Mouse (Mus musculus): Measurements from ENCODE around the gene Cntn3. TPM values are rescaled to one million over a fixed set of nuclear protein-coding genes. Genes with fewer than 3 reads are reported as not detected.
A peak's percentile ranks its signal among the peaks of the same experiment; 100 is the strongest.

Gene Cntn3
- polyA plus RNA-seq, 1 experiment from 2014 or later: 0.20 TPM

GRCm38 (mm10) chr6:102388590-102388989 is 184.3 kb downstream of the Cntn3 start:
- Histone ChIP-seq H3K27me3 (ENCODE audit: control insufficient read depth, insufficient read depth, low read length) (no peaks in the 10 kb centered on the region), H3K9ac (ENCODE audit: low read length) (no peak overlapping the region), H3K4me2 (ENCODE audit: low read depth, low read length) (no peak overlapping the region), H3K27ac (ENCODE audit: low read length) (no peak overlapping the region), H3K36me3 (ENCODE audit: control insufficient read depth, insufficient read depth) (no peaks in the 10 kb centered on the region), H3K4me3 (ENCODE audit: low read length) (no peak overlapping the region), H3K9me3 (replicated peaks; ENCODE audit: control insufficient read depth, low read length) (no peaks in the 10 kb centered on the region), H3K4me1 (ENCODE audit: control insufficient read depth, insufficient read depth, low read length) (no peaks in the 10 kb centered on the region)
- WGBS: 80% methylated on average over 4 of the region's 4 CpGs
- no peak for ATAC-seq (replicated peaks; ENCODE audit: extremely low read depth, insufficient read depth, low FRiP score)

- H3K36me3 ChIP-seq (ENCODE audit: control insufficient read depth, insufficient read depth): no peaks in the 10 kb centered on the region
- no peak overlapping the region for H3K4me3 ChIP-seq (ENCODE audit: low read length)
- no peak overlapping the region for H3K27ac ChIP-seq (ENCODE audit: low read length)
- no peaks in the 10 kb centered on the region for H3K9me3 ChIP-seq (replicated peaks; ENCODE audit: control insufficient read depth, low read length)
- 45% methylated on average over 1 of the region's 1 CpGs for WGBS
- H3K27me3 ChIP-seq (ENCODE audit: control insufficient read depth, insufficient read depth, low read length): no peaks in the 10 kb centered on the region
- H3K4me1 ChIP-seq (ENCODE audit: control insufficient read depth, insufficient read depth, low read length): no peaks in the 10 kb centered on the region
- no peak overlapping the region for H3K9ac ChIP-seq (ENCODE audit: low read length)
- no peak overlapping the region for H3K4me2 ChIP-seq (ENCODE audit: low read depth, low read length)
- no peak for ATAC-seq (replicated peaks; ENCODE audit: extremely low read depth, insufficient read depth, low FRiP score)
Measured at GRCm38 (mm10) chr6:102372112-102372511, 200.8 kb downstream of the Cntn3 start.

- H3K27me3 ChIP-seq (ENCODE audit: control insufficient read depth, insufficient read depth, low read length): no peaks in the 10 kb centered on the region
- no peak; the same call in 1 of the 2 replicates for ATAC-seq (replicated peaks; ENCODE audit: extremely low read depth, insufficient read depth, low FRiP score)
- no peaks in the 10 kb centered on the region for H3K9me3 ChIP-seq (replicated peaks; ENCODE audit: control insufficient read depth, low read length)
- no peaks in the 10 kb centered on the region for H3K36me3 ChIP-seq (ENCODE audit: control insufficient read depth, insufficient read depth)
- no peak overlapping the region for H3K4me2 ChIP-seq (ENCODE audit: low read depth, low read length)
- H3K4me3 ChIP-seq (ENCODE audit: low read length): no peak overlapping the region
- H3K4me1 ChIP-seq (ENCODE audit: control insufficient read depth, insufficient read depth, low read length): peaks cover 6% of the 10 kb centered on the region
- H3K27ac ChIP-seq (ENCODE audit: low read length): peak overlapping the region; percentile 60
- H3K9ac ChIP-seq (ENCODE audit: low read length): no peak overlapping the region
Measured at GRCm38 (mm10) chr6:102363880-102364279, 209.0 kb downstream of the Cntn3 start.

GRCm38 (mm10) chr6:102363291-102363832 is 209.5 kb downstream of the Cntn3 start:
- H3K27ac ChIP-seq (ENCODE audit: low read length): no peak overlapping the region; the same call in 1 of the 2 replicates
- no peak overlapping the region for H3K4me3 ChIP-seq (ENCODE audit: low read length)
- no peak overlapping the region for H3K9ac ChIP-seq (ENCODE audit: low read length)
- no peaks in the 10 kb centered on the region for H3K36me3 ChIP-seq (ENCODE audit: control insufficient read depth, insufficient read depth)
- WGBS: 78% methylated on average over 3 of the region's 3 CpGs
- H3K9me3 ChIP-seq (replicated peaks; ENCODE audit: control insufficient read depth, low read length): no peaks in the 10 kb centered on the region
- peaks cover 6% of the 10 kb centered on the region for H3K4me1 ChIP-seq (ENCODE audit: control insufficient read depth, insufficient read depth, low read length)
- H3K4me2 ChIP-seq (ENCODE audit: low read depth, low read length): no peak overlapping the region
- no peaks in the 10 kb centered on the region for H3K27me3 ChIP-seq (ENCODE audit: control insufficient read depth, insufficient read depth, low read length)
- no peak for ATAC-seq (replicated peaks; ENCODE audit: extremely low read depth, insufficient read depth, low FRiP score)

- H3K4me1 ChIP-seq (ENCODE audit: control insufficient read depth, insufficient read depth, low read length): no peaks in the 10 kb centered on the region
- no peak for ATAC-seq (replicated peaks; ENCODE audit: extremely low read depth, insufficient read depth, low FRiP score)
- H3K9me3 ChIP-seq (replicated peaks; ENCODE audit: control insufficient read depth, low read length): 0 out of 2 replicates have a peak, but pooled peaks cover 2% of the 10 kb centered on the region
- no peak overlapping the region for H3K27ac ChIP-seq (ENCODE audit: low read length)
- no peak overlapping the region for H3K4me2 ChIP-seq (ENCODE audit: low read depth, low read length)
- WGBS: 55% methylated on average over 3 of the region's 3 CpGs
- no peaks in the 10 kb centered on the region for H3K27me3 ChIP-seq (ENCODE audit: control insufficient read depth, insufficient read depth, low read length)
- H3K4me3 ChIP-seq (ENCODE audit: low read length): no peak overlapping the region
- H3K36me3 ChIP-seq (ENCODE audit: control insufficient read depth, insufficient read depth): no peaks in the 10 kb centered on the region
- H3K9ac ChIP-seq (ENCODE audit: low read length): no peak overlapping the region
Measured at GRCm38 (mm10) chr6:102332144-102332543, 240.8 kb downstream of the Cntn3 start.

GRCm38 (mm10) chr6:102326711-102327110 is 246.2 kb downstream of the Cntn3 start:
- Histone ChIP-seq H3K4me1 (ENCODE audit: control insufficient read depth, insufficient read depth, low read length) (no peaks in the 10 kb centered on the region), H3K9me3 (replicated peaks; ENCODE audit: control insufficient read depth, low read length) (0 out of 2 replicates have a peak, but pooled peaks cover 2% of the 10 kb centered on the region), H3K4me3 (ENCODE audit: low read length) (no peak overlapping the region), H3K9ac (ENCODE audit: low read length) (no peak overlapping the region), H3K27me3 (ENCODE audit: control insufficient read depth, insufficient read depth, low read length) (no peaks in the 10 kb centered on the region), H3K27ac (ENCODE audit: low read length) (no peak overlapping the region), H3K4me2 (ENCODE audit: low read depth, low read length) (no peak overlapping the region), H3K36me3 (ENCODE audit: control insufficient read depth, insufficient read depth) (no peaks in the 10 kb centered on the region)
- ATAC-seq (replicated peaks; ENCODE audit: extremely low read depth, insufficient read depth, low FRiP score): no peak
- WGBS: 72% methylated on average over 2 of the region's 2 CpGs

- no peak for ATAC-seq (replicated peaks; ENCODE audit: extremely low read depth, insufficient read depth, low FRiP score)
Measured at GRCm38 (mm10) chr6:102322614-102323284, 250.2 kb downstream of the Cntn3 start.

GRCm38 (mm10) chr6:102319755-102320154 is 253.1 kb downstream of the Cntn3 start:
- Histone ChIP-seq H3K9ac (ENCODE audit: low read length) (no peak overlapping the region), H3K9me3 (replicated peaks; ENCODE audit: control insufficient read depth, low read length) (no peaks in the 10 kb centered on the region), H3K27ac (ENCODE audit: low read length) (no peak overlapping the region), H3K27me3 (ENCODE audit: control insufficient read depth, insufficient read depth, low read length) (no peaks in the 10 kb centered on the region), H3K4me2 (ENCODE audit: low read depth, low read length) (no peak overlapping the region), H3K4me1 (ENCODE audit: control insufficient read depth, insufficient read depth, low read length) (no peaks in the 10 kb centered on the region), H3K4me3 (ENCODE audit: low read length) (no peak overlapping the region), H3K36me3 (ENCODE audit: control insufficient read depth, insufficient read depth) (no peaks in the 10 kb centered on the region)
- ATAC-seq (replicated peaks; ENCODE audit: extremely low read depth, insufficient read depth, low FRiP score): no peak
- WGBS: 75% methylated on average over 3 of the region's 3 CpGs

More at GRCm38 (mm10) chr6:102322614-102323284, 250.2 kb downstream of the Cntn3 start:
- no peak overlapping the region for H3K27ac ChIP-seq (ENCODE audit: low read length)
- H3K4me2 ChIP-seq (ENCODE audit: low read depth, low read length): no peak overlapping the region
- H3K36me3 ChIP-seq (ENCODE audit: control insufficient read depth, insufficient read depth): no peaks in the 10 kb centered on the region
- H3K9ac ChIP-seq (ENCODE audit: low read length): no peak overlapping the region
- no peaks in the 10 kb centered on the region for H3K27me3 ChIP-seq (ENCODE audit: control insufficient read depth, insufficient read depth, low read length)
- 0 out of 2 replicates have a peak, but pooled peaks cover 2% of the 10 kb centered on the region for H3K9me3 ChIP-seq (replicated peaks; ENCODE audit: control insufficient read depth, low read length)
- 58% methylated on average over 4 of the region's 4 CpGs for WGBS
- no peak overlapping the region for H3K4me3 ChIP-seq (ENCODE audit: low read length)
- H3K4me1 ChIP-seq (ENCODE audit: control insufficient read depth, insufficient read depth, low read length): no peaks in the 10 kb centered on the region

- no peak overlapping the region for H3K4me3 ChIP-seq (ENCODE audit: low read length)
- 83% methylated on average over 2 of the region's 2 CpGs for WGBS
- H3K4me1 ChIP-seq (ENCODE audit: control insufficient read depth, insufficient read depth, low read length): no peaks in the 10 kb centered on the region
- no peaks in the 10 kb centered on the region for H3K36me3 ChIP-seq (ENCODE audit: control insufficient read depth, insufficient read depth)
- no peak overlapping the region for H3K4me2 ChIP-seq (ENCODE audit: low read depth, low read length)
- H3K9ac ChIP-seq (ENCODE audit: low read length): no peak overlapping the region
- H3K27me3 ChIP-seq (ENCODE audit: control insufficient read depth, insufficient read depth, low read length): no peaks in the 10 kb centered on the region
- no peaks in the 10 kb centered on the region for H3K9me3 ChIP-seq (replicated peaks; ENCODE audit: control insufficient read depth, low read length)
- H3K27ac ChIP-seq (ENCODE audit: low read length): no peak overlapping the region
- no peak for ATAC-seq (replicated peaks; ENCODE audit: extremely low read depth, insufficient read depth, low FRiP score)
Measured at GRCm38 (mm10) chr6:102282889-102283288, 290.0 kb downstream of the Cntn3 start.
